Mouse (Mus musculus): Measurements from ENCODE around the gene Hs3st4. TPM values are rescaled to one million over a fixed set of nuclear protein-coding genes. Genes with fewer than 3 reads are reported as not detected.

The Hs3st4 gene
- 0.11 TPM for polyA plus RNA-seq (2014; fragmentation: Illumina TruSeq; extraction: RNeasy Lipid Tissue Mini Kit (QIAGEN cat#74804); ENCODE audit: low replicate concordance)

GRCm38 (mm10) chr7:123982461-123983038 is at the start of gene Hs3st4:
TSS of gene Hs3st4 (plus strand) at chr7:123982869.

All from small intestine, adult 10 weeks (tissue).